Mouse (Mus musculus) olfactory bulb, adult 2 months (tissue): ENCODE data around the gene Rundc3a.

ENCODE experiments used
- CTCF ChIP-seq: fragments of 200-500 bp; IDR thresholded peaks from 2 replicates; pipeline ENCODE4 v1.5.1; 2012; ENCODE audit warnings: low read depth, mild to moderate bottlenecking, low read length, moderate library complexity; ENCODE audit not compliant: insufficient read depth
- POLR2A ChIP-seq: fragments of 200-500 bp; IDR thresholded peaks from 2 replicates; pipeline ENCODE4 v1.6.1; 2012; ENCODE audit warnings: mild to moderate bottlenecking, low read depth, low read length, moderate library complexity; ENCODE audit not compliant: insufficient read depth

DNA sequence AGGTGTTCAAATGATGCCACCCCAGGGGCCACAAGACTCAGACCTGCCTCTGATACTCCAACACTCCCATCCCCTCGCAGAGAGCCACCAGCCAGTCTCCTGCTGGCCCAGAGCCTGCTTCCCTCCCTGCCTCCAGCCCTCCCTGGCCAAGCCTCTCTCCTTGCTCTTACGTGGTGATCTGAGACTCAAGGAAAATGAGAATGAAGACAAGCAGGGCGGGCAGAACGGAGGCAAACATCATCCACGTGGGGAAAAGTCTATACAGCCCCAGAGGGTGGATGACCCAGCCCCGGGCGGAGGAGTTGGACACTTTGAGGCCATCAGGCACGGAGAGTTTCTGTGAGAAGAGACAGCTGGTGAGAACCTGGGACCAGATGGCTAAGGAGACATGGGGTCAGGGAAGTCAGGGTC lies 40.2 kb upstream of the Rundc3a start:
- no peak for TF ChIP-seq POLR2A
- TF ChIP-seq CTCF, result no peak
